Mouse (Mus musculus): ENCODE results near the gene Ccdc114. TPM values are rescaled to one million over a fixed set of nuclear protein-coding genes. Genes with fewer than 3 reads are reported as not detected.

Gene Ccdc114
- polyA plus RNA-seq, 1 experiment from 2014 or later: 4.2 TPM

Other genes with a start within 250 kb of the Ccdc114 start
- gene Ntn5, start 240.1 kb upstream of the Ccdc114 start, polyA plus RNA-seq (2016; fragmentation: Nextera tagmentation; extraction: Ambion mirVana): 0.67 and 0.73 TPM in 2 replicates
- 2.9 and 3.1 TPM in 2 replicates for gene Sec1, start 229.7 kb upstream of the Ccdc114 start, polyA plus RNA-seq (2016; fragmentation: Nextera tagmentation; extraction: Ambion mirVana)
- 11.5 and 14.1 TPM in 2 replicates for gene Car11, start 224.2 kb upstream of the Ccdc114 start, polyA plus RNA-seq (2016; fragmentation: Nextera tagmentation; extraction: Ambion mirVana)
- 6.9 and 11.5 TPM in 2 replicates for gene Dbp, start 219.0 kb upstream of the Ccdc114 start, polyA plus RNA-seq (2016; fragmentation: Nextera tagmentation; extraction: Ambion mirVana)
- 926 and 973 TPM in 2 replicates for gene Rpl18, start 208.6 kb upstream of the Ccdc114 start, polyA plus RNA-seq (2016; fragmentation: Nextera tagmentation; extraction: Ambion mirVana)
- 34.7 and 35.3 TPM in 2 replicates for gene Sphk2, start 206.1 kb upstream of the Ccdc114 start, polyA plus RNA-seq (2016; fragmentation: Nextera tagmentation; extraction: Ambion mirVana)
- 1.3 TPM in 2 replicates for gene Fam83e, start 202.9 kb upstream of the Ccdc114 start, polyA plus RNA-seq (2016; fragmentation: Nextera tagmentation; extraction: Ambion mirVana)
- not detected in 2 replicates for gene Spaca4, start 198.3 kb upstream of the Ccdc114 start, polyA plus RNA-seq (2016; fragmentation: Nextera tagmentation; extraction: Ambion mirVana)
- gene Lmtk3, start 140.3 kb upstream of the Ccdc114 start, polyA plus RNA-seq (2016; fragmentation: Nextera tagmentation; extraction: Ambion mirVana): 3.3 and 5.2 TPM in 2 replicates
- 1.6 and 2.5 TPM in 2 replicates for gene Sult2b1, start 139.4 kb upstream of the Ccdc114 start, polyA plus RNA-seq (2016; fragmentation: Nextera tagmentation; extraction: Ambion mirVana)
- gene Cyth2, start 109.5 kb upstream of the Ccdc114 start, polyA plus RNA-seq (2016; fragmentation: Nextera tagmentation; extraction: Ambion mirVana): 173 and 176 TPM in 2 replicates
- gene Kcnj14, start 99.3 kb upstream of the Ccdc114 start, polyA plus RNA-seq (2016; fragmentation: Nextera tagmentation; extraction: Ambion mirVana): 2.4 and 2.5 TPM in 2 replicates
- gene Grwd1, start 93.1 kb upstream of the Ccdc114 start, polyA plus RNA-seq (2016; fragmentation: Nextera tagmentation; extraction: Ambion mirVana): 75.6 and 76.3 TPM in 2 replicates
- 53.6 and 66.3 TPM in 2 replicates for gene Kdelr1, start 51.3 kb upstream of the Ccdc114 start, polyA plus RNA-seq (2016; fragmentation: Nextera tagmentation; extraction: Ambion mirVana)
- 0.56 and 0.64 TPM in 2 replicates for gene Grin2d, start 45.7 kb upstream of the Ccdc114 start, polyA plus RNA-seq (2016; fragmentation: Nextera tagmentation; extraction: Ambion mirVana)
- 0.33 and 0.82 TPM in 2 replicates for gene Syngr4, start 27.4 kb upstream of the Ccdc114 start, polyA plus RNA-seq (2016; fragmentation: Nextera tagmentation; extraction: Ambion mirVana)
- gene Tmem143, start 27.1 kb upstream of the Ccdc114 start, polyA plus RNA-seq (2016; fragmentation: Nextera tagmentation; extraction: Ambion mirVana): 5.7 and 6.5 TPM in 2 replicates
- gene Emp3, start 2.7 kb upstream of the Ccdc114 start, polyA plus RNA-seq (2016; fragmentation: Nextera tagmentation; extraction: Ambion mirVana): 78.5 and 84.9 TPM in 2 replicates
- 0.38 and 0.57 TPM in 2 replicates for gene Abcc6, start 106.2 kb downstream of the Ccdc114 start, polyA plus RNA-seq (2016; fragmentation: Nextera tagmentation; extraction: Ambion mirVana)
- 28.2 and 29.5 TPM in 2 replicates for gene Nomo1, start 109.6 kb downstream of the Ccdc114 start, polyA plus RNA-seq (2016; fragmentation: Nextera tagmentation; extraction: Ambion mirVana)
- gene Kcnj11, start 176.7 kb downstream of the Ccdc114 start, polyA plus RNA-seq (2016; fragmentation: Nextera tagmentation; extraction: Ambion mirVana): 0.14 and 0.34 TPM in 2 replicates